Mouse (Mus musculus): Measurements from ENCODE around the gene Rad54l.

Rad54l gene

DNA sequence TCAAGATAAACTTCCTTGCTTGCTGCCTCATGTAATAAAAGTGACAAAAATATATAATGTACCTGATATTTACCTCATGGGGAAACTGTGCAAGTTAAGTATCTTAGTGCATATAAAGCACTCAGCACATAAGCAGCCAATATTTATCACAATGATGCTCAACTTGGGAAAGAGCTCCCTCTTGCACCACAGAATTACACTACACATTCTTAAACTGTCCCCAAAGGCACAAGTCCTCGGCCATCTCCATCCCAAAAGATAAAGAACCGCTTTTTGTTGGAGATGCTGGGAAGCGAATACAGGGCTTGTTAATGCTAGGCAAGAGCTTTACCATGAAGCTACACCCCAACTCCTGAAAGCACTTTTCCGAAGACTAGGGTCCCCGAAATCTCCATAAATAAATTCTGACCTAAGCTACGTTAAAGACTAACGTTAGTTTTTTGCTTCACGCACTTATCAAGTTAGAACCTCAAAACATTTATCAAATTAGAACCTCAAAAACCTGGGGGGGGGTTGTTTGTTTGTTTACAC lies 49.3 kb downstream of the Rad54l start:
- no peak for DNase-seq (ENCODE audit: low spot score in 2 of 2)

GRCm38 (mm10) chr4:116073146-116073545 lies 50.3 kb downstream of the Rad54l start:
- no peak for DNase-seq (ENCODE audit: low spot score in 2 of 2)

DNA sequence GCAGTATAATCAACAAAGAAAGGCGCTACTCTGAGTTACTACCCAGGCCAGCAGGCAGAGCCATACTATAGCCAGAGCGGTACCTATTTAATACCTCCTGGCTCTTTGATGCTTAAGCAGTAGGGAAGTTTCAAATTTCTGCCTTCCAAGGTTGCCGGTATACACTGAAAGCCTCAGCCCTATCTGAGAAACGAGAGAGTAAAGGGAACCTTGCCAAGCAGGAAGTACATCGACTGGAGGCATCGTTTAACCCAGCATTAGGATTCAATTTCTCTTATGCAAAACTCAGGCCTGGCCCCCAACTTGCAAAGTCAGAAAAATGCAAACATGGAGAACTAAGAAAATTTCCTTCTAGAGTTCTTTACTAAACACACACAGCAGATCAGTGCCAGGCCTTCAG lies 53.4 kb downstream of the Rad54l start:
- DNase-seq (ENCODE audit: low spot score in 2 of 2), result no peak

DNA sequence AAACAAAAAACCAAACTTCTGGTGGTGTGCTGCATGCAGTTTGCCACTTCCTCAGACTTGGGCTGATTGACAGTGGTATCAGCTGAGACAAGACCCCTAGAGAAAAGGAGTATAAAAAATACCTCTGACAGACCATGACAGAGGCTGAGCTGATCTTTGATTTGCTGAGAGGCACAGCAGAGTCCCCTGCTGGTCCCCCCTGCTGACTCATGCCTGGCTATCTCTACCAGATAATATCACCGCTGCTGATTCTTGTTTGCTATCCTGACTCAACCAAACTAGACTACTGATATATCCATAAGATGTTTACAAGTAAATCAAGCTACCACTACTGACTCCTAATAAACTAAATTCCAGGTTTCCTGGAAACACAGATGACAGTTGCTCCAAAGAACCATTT lies 59.6 kb downstream of the Rad54l start:
- no peak for DNase-seq (ENCODE audit: low spot score in 2 of 2)

- no peak for DNase-seq (ENCODE audit: low spot score in 2 of 2)
Observed at GRCm38 (mm10) chr4:116059012-116059726, 64.3 kb downstream of the Rad54l start.

DNA sequence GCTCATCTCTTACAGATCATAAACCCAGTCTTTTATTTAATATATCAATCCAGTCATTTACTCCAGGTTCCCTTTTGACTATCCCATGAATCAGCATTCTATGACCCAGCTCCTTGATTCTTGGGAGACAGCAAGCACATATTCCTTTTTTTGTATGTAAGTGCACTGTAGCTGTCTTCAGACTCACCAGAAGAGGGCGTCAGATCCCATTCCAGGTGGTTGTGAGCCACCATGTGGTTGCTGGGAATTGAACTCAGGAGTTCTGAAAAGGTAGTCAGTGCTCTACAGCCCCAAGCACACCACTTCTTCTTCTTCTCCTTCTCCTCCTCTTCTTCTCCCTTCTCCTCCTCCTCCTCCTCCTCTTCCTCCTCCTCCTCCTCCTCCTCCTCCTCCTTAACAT lies 65.9 kb downstream of the Rad54l start:
- no peak for DNase-seq (ENCODE audit: low spot score in 2 of 2)

DNA sequence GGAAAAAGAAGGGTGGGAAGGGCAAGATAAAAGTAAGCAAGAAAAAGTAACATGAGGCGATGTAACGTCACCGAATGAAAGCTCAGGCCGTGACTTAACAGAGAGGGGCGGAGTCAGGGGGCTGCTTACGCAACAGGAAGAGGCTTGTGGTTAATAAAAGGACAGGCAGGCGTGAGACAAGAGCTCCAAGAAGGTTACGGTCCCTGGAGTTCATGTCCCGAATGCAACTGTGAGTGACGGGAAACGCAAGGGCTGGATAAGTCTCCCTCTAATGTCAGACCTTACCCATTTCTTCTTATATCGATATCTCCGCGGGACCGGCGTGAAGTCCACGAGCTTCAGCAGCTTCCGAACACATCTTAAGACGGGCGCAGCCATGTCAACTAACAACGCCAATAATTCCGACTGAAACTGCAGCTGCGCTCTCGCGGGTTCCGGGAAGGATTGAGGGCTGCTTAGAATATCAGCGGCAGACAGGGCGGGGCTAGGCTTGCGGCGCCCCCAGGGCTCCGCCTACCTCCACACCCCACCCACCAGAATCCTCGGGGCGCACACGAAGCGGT lies 70.0 kb downstream of the Rad54l start, which contains the start of gene Nsun4:
Gene Nsun4 (minus strand): TSS at position 478 of the 563 bp plus-strand sequence.
- peak; percentile 75 to 79 for DNase-seq (ENCODE audit: low spot score in 2 of 2)

DNA sequence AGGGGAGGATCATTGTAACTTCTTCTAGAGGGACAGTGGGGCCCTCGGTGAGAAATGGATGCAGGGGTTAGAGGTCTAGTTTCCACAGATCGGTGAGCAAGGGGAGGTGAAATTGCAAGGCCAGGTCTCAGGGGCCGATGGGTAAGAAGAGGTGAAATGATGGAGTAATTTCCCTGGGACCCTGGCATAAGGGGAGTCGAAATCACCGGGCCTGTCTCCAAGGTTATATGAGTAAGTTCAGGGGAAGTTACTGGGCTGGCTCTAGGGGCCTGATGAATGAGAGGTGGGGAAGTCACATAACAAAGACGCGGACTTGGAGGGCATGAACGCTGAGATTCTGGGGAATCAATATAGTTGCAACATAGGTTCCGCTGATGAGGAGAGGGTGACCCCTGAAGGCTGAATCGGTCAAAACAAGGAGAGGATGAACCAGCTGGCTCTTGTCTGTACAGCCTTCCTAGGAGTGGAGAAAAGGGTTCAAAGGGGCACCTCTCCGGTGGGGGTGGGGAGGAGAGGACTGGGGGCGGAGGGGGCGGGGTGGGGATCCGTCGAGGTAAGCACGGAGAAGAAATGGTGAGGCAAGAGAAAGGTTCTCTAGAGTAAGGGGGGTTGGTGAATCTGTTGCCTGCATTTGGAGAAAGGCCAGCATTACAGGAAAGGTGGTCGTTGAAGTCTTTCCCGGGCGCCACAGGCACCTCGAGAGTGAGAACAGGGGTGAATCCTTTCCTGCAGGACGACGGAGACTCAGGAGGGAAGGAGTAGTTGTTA lies 70.8 kb downstream of the Rad54l start:
- no peak for DNase-seq (ENCODE audit: low spot score in 2 of 2)

- no peak for DNase-seq (ENCODE audit: low spot score in 2 of 2)
Observed at GRCm38 (mm10) chr4:116049211-116049610, 74.3 kb downstream of the Rad54l start.

DNA sequence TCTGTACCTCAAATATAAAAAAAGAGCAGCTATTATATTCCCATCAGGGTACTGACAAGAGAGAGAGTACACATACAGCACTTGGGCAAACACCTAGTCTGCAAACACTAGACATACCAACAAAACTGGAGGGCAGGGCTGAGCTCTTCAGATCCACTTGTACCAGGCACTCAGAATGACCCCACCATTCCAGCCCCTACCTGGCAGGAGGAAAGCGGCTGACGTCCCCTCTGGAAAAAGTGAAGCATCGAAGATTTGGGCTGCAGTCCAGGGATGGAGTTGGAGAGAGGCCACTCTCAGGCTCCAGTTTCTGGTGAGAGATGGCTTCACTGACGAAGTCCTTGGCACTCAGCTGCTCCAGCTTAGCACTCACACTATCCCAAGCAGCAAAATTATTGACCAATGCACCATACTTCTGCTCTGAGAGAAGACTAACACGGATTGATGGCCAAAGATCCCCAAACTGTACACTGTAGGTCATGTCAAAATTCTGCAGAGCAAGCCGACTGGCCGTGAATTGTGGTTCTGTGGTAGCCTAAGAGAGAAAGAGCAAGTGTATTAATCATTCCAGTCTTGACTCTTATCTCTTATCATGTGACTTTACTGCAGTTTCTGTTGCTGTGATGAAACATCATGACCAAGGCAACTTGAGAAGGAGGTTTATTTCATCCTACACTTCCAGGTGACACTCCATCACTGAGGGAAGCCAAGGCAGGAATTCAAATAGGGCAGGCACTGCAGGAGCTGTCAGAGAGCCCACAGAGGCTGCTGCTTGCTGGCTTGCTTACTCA lies 75.2 kb downstream of the Rad54l start:
- DNase-seq (ENCODE audit: low spot score in 2 of 2), result no peak

DNA sequence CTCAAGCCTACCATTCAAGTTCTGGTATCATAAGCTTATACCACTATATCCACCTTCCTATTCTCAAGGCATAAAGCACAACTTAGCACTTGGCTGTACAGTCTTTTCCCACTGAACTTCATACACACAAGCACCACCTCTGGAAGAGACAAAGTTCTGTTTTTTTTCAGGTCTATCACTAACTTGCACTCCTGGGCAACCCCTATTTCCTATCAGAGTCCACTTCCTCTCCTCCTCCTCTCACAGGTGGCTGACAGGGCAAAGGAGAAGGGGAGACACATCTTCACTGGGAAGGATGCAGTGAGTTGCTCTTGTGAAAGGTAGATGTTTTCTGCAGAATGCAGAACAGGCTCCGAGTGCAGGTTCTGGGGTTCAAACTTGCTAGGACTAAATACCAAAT lies 75.8 kb downstream of the Rad54l start:
- DNase-seq (ENCODE audit: low spot score in 2 of 2), result no peak

- no peak for DNase-seq (ENCODE audit: low spot score in 2 of 2)
Observed at GRCm38 (mm10) chr4:116046604-116047003, 76.9 kb downstream of the Rad54l start.
